Mouse (Mus musculus) left cerebral cortex, adult 11 months (tissue): ENCODE data around the gene Lmbr1l.
A peak's percentile ranks its signal among the peaks of the same experiment; 100 is the strongest.
"Not testable (repeated sequence)": the region's sequence is repeated elsewhere in the genome, so short reads cannot be mapped to it uniquely, and the experiment has no call there.

ENCODE experiments used
- DNase-seq: peaks from one replicate; pipeline ENCODE4 v3.0.0; 2022; ENCODE audit warnings: low spot score

Gene Lmbr1l

DNA sequence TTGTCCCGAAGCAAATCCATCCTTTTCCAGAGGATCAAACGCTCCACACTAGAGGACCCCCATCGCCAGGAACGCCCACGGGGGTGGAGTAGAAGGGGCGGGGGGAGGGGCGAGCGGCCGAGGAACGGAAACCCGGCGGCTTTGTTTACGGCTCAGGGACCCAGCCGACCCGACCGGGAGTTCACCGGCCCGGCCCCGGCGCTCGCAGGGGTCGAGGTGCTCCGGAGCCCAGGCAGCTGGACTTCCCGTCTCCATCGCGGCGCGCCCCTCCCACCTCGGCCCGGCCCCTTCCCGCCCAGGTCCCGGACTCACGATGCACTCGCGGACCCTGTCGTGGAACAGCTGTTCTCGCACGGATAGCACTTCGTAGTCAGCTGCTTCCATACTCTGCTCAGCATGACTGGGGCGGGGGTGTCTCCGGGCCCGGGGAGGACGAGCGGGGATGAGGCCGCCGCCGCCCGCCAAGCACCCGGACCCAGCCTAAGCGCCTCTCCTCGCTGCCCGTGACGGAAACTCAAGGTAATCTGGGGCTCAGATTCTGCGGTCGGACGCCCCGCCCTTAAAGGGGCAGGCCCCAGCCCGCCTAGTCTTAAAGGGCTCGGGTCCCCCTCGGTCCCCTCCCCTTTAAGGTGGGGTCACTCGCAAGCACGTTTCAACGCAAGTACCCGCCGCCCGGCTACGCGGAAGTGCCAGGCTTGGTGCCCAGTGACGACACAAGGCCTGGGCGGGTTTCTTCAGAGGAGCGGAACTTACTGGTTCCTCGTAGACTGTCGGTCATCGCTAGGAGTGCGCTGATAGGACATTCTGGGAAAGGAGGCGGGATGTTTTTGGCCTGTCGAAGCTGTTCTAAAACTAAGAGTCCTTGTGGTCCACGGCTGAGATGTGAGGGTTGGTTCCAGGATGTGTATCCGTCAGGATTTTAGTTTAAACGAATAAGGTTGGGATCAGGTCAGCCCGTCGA lies at the start of gene Lmbr1l:
Lmbr1l (minus strand) TSS at position 694 of the 961 bp plus-strand sequence.
- DNase-seq = peak; percentile 98

DNA sequence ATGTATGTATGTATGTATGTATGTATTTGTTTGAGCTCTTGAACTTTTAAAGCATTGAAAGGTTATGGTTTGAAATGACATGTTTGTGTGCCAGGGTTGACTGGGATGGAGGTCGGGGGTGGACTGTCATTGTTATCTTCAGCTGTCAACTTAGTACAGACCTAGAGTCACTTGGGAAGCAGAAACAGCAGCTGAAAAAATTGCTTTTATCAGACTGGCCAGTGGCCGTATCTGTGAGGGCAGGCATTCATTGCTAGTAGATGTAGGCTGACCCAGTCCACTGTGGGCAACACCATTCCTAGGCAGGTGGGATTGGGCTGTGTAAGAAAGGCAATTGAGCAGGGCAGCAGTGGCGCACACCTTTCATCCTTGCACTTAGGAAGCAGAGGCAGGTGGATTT lies 41.5 kb upstream of the Lmbr1l start:
- no peak for DNase-seq

DNA sequence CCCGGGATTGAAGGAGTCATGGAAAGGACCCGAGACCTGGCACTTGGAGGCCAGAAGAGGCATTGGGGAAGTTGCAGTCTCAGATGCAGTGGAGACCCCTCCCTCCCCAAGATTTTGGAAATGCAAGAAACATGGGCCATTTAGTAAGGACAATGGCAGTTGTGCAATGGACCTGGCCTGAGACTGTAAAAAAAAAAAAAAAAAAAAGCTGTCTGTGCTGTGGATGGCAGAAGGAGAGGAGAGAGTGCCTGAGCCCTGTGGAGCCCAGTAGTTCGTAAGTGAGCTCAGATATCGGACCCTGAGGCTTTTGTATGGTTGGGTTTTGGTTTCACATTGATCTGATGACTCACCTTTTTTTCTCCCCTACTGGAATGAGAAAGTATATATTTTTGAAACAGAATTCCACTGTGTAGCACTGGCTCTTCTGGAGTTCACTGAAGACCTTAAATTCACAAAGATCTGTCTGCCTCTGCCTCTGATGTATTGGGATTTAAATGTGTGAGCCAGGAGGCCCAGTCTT lies 40.9 kb upstream of the Lmbr1l start:
- no peak for DNase-seq

DNA sequence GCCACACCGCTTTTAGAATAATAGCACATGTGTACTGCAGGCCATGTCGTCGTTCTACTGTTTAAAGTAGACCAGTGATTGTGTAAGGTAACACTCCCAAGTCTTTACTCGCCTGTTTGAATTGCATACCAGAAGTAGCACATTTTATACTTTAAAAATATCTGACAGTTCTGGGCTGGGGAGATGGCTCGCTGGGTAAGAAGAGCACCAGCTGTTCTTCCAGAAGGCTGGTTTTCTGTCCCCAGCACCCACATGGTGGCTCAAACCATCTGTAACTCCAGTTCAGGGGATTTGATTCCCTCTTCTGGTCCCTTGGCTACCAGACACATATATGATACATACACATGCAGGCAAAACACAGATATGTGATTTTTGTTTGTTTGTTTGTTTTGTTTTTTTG lies 39.4 kb upstream of the Lmbr1l start:
- no peak for DNase-seq

DNA sequence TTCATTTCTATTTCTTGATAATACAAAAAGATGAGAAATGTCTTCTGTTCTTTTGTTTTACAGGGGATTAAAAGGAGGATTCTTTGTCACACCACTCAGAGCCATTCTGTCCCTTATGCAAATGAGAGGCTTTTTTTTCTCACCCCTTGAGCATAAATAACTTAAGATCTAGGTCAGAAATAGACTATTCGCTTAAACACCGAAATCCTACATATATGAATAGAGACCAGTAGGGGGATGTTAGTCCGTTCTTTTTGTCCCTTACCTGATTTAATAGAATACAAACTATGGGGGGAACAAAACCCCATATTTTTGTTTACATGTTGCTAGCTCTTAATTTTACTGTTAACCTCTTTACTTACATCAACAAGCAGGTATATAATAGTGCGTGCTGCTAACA lies 38.0 kb upstream of the Lmbr1l start:
- DNase-seq = no peak

DNA sequence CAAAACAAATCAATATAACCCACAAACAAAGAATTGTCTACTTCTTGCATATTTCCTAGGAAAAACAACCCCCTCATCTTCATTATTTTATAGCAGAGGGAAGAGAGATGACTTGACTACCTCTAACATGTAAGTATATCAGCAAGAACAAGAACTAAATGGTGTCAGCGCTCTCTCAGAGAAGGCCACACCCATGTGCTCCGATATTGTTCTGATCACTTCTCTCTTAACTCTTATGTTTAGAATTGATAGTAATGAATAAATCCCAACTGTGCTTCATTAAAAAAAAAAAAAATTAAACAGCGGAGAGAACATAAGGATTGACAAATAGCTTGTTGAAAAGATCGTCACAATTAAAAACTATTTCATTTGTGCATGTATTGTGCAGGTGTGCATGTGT lies 37.3 kb upstream of the Lmbr1l start:
- no peak for DNase-seq

DNA sequence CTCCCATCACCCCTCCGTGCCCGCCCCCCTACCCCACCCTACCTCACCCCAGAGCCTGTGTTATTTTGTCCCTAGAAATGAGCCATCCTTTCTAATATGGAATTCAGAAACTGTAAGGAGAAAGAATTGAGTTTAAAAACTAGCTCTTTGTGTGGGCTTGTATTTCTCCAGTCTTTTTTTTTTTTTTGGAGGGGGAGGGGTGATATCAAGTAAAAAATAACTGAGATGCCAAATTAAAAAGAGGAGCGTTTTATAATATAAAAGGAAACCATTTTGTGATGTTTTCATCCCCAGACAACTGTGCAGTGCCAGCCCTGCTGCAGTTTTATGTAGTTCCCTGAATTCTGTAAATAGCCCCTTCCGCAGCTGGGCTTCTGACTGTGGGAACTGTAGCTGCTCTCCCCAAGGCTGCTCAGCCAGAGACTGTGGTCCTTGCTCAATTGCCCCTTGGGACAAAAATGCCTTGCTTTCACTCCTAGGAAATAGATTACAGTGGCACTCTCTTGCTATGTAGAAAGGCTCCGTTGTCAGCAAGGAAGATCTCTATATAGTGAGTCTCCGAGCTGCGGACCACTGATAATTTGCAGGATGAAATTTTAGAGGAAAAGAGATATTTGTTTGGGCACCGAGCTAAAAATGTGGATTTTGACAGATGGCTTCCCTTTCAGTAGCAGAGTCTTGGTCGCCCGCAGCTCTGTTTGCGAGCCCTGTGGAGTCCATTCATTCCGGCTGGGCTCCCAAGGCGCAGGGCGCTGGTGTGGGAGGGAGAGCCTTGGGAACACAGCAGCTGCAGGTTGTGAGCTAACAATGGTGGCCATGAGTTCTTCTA lies 36.6 kb upstream of the Lmbr1l start:
- DNase-seq = no peak

DNA sequence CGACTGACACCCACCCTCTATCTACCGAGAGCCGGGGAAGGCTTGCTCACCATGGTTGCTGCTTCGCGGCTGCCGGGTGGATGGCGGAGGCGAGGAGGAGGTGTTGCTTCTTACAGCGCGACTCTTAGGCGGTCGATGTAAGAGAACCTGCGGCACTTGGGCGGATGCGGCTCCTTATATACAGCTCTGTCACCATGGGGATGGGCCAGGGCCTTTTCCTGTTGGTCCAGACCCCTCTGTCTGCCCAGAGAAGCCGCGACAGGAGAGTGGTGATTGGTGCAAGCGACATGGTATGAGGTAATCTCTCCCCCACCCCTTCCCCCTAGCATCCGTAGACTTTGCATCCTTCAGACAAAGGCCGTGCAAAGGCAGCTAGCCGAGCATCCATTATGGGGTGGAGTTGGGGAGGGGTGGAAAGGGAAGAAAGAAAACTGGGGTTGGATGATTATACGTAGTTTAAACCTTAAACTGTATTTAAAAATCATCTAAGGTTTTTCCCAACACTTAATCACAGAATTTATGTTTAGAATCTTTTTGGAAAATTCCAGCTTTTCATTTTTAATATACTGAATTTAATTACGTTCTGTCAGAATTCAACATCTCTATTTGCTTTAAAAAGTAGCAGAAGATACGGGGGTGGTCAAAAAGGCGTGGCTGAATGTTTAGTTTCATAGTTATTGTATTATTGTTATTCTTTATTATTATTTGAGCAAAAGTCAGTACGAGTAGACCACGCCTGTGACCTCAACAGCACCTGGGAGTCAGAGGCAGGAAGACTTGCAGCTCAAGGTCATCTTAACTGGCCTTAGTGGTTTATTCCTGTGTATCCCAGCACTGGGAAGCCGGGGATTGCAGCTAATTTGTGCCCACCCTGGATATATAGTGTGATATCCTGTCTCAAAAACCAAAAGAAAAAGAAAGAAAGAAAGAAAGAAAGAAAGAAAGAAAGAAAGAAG lies 35.6 kb upstream of the Lmbr1l start, which contains the start of the genes Gm49450 and Tuba1a:
Gm49450 (minus strand) TSS at position 151 of the 956 bp plus-strand sequence.
Tuba1a (minus strand) TSS at position 303 of the 956 bp plus-strand sequence.
- peak; percentile 95 for DNase-seq

DNA sequence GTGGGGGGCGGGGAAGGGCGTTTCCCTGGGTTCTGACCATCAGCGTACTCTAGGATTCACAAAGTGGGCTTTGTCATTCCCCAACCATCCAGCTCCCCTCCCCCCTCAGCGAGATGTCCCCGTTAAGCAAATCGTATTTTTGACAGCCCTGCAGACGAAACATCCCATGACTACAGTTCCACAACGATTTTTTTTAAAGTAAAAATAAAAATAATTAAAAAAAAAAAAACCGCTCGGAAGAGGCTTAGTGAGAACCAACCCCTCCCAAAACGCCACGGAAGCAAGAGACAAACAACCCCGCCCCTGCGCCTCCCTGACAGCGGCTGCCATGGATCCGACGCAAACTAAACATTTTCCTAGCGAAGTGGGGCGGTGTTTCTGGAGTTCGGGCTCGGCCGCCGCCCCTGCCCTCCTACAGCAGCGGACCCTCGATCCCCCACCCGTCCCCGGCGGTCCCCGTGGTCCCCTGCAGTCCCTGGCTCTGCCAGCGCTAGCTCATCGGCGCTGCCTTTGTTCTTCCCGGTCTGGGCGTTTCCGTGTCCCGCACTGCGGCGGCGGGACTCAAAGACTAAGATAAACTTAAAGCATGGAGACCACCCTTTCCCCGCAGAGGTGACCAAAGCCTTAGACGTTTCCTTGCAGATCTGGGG lies 34.8 kb upstream of the Lmbr1l start:
- DNase-seq = no peak

DNA sequence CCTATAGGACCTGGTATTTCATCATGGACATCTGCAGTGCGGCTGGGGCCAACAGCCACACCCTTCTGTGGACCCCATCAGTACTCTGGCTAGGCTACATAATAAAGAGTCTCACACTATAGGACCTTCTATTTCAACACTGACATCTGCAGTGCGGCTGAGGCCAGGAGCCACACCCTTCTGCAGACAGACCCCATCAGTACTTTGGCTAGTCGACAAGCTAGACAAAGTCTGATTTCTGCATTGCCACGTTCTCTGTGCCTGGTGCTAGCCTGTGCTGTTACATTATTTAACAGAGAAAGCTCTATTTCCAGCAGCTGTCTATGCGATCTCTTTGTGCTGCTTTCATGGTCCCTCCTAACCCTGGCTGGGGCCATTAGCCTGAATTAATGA lies 34.0 kb upstream of the Lmbr1l start:
- DNase-seq = no peak

DNA sequence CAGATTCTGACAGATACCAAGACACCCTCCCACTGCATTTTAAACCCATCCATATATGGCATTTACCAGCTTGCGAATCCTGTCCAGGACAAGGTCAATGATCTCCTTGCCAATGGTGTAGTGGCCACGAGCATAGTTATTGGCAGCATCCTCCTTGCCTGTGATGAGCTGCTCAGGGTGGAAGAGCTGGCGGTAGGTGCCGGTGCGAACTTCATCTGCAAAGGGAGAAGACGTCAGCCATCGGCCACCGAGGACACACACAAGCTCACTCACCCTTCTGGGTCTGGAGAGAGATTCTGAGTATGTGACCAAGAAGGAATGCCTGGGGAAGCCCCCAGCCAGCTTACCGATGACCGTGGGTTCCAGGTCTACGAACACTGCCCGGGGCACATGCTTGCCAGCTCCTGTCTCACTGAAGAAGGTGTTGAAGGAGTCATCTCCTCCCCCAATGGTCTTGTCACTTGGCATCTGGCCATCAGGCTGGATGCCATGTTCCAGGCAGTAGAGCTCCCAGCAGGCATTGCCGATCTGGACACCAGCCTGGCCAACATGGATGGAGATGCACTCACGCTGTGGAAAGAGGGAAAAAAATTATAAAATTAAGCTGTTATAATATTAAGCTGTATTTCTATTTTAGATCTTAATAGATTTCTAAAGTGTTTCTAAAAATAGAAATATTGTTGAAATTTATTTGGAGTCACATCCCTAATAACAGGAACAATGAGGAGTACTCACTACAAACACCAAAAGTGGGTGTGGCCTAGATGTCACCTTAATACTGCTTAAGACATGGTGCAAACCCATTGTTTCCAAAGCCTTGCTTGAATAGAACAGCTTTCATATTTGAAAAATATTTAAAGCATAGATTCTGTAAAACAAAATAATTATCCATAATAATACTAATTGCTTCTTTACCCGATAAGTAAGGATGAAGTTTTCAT lies 33.4 kb upstream of the Lmbr1l start:
- DNase-seq = not testable (repeated sequence)

DNA sequence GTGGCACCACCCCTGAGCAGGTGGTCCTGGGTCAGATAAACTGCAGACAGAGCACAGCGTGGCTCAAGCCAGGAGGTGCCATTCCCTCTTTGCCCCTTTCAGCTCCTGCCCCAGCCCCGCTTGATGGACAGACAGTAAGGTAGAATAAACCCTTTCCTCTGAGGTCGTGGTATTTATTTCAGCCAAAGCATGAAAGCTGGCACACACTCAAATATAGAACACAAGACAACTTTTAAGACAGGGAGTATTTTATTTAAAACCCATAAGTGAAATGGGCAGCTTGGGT lies 31.5 kb upstream of the Lmbr1l start:
- DNase-seq = no peak

DNA sequence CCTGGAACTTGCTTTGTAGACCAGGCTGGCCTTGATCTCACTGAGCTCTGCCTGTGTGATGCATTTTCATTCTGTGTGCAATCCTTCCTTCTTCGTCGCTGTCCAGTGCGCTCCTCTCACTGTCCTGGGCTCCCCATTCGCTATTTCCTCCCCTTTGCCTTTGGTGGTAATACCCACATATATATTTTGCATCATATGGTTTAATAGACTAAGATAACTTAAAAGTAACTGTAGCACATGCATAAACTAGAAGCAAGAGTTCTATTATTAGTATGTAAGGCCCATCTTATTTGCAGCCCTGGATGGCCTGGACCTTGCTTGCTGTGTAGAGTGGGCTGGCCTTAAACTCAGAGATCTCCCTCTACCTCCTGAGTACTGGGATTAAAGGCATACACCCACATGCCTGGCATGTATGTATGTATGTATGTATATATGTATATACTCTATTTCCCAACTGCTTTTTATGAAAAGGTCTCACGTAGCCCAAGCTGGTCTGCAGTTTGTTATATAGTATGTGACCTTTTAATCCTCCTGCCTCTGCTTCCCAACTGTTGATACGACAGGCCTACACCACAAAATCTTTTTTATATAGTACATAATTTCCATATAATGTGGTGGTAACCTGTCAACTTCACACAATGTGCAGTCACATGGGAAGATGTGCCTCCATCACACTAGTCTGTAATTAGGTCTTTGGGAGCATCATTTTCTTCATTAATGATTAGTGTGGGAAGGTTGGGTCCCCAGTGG lies 31.0 kb upstream of the Lmbr1l start:
- no peak for DNase-seq

DNA sequence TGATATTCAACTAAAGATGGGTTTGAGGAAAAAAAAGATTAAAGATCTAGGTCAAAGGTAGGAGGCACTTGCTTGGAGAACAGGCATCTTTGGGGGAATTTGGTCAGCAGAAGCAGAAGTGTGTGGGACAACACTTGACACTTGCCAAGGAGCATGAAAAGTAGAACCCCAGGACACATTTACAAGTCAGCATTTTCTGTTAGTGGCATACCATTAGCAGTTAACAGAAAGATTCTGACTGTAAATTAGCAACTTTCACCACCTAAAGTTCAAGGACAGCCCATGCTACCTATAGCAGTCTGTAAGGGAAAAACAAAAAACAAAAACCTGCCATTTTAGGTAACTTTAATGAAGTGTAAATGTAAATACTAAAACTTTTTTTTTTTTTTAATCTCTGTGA lies 30.4 kb upstream of the Lmbr1l start:
- DNase-seq = no peak

DNA sequence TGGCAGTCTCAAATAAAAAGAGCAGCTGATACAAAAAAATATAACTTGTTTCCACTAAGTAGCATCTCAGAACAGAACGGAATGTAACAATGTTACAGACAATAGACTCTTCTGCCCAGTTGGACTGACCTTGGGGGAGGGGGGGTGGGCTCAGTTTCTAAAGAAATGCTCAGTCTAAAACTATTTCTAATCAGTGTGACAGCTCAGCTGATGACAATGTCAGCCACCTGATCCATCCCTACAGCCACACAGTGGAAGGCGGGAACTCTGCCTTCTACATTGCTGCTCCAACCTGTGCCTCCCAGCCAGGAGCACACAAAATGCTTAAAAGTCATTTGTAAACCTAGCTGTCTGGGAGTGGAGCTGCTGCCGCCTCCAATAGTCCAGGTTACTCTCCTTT lies 29.9 kb upstream of the Lmbr1l start:
- DNase-seq = no peak

DNA sequence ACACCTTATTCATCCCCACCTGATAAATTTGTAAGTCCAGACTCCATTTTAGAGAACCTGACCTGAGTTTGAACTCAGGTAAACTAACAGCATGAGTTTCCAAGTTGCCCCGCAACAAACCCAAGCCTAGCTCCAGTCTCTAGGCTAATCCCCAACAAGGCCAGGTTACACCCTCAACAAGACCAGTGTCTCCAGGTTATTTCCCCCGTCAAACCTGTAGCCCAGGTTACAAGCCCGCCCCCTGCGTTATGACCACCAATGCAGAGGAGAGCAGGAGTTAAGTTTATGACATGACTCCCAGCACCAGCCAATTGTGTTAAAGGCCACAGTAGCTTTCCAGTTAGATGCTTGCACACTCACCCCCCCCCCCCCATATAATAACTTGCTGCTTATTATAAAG lies 25.1 kb upstream of the Lmbr1l start:
- DNase-seq = no peak

DNA sequence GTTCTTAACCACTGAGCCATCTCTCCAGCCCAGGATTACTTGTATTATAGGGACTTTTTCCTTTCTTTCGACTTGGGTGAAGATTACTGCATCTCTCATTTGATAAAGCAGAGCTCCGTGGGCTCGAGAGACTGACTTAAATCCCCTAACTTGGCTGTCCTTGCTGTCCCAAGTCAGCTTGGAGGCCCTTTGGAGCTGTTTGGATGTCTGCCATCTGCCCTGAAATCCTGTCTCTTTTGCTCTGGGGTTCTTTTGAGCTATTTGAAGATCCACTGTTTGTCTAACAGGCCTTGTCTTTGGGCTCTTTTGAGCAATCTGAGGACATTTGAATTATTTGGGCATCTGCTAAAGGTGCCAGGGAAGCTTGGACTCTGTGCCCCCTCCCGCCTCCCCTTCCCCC lies 24.1 kb upstream of the Lmbr1l start:
- no peak for DNase-seq

DNA sequence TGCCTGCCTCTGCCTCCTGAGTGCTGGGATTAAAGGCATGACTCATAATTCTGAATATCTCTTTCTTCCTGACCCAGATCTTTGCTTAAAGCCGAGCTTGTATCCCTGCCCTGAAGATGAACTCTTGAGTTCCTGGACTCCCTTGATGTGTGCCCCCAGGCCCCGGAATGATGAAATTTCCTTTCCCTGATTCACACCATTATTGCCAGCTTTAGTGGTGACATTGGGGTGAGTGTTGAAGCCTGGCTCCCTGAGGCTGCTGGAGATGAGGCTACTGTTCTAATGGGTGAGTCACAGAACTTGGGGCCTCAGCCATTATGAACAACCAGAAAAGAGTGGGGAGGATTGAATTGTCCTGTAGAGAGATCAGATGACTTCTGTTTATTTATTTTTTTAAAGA lies 23.5 kb upstream of the Lmbr1l start:
- no peak for DNase-seq

DNA sequence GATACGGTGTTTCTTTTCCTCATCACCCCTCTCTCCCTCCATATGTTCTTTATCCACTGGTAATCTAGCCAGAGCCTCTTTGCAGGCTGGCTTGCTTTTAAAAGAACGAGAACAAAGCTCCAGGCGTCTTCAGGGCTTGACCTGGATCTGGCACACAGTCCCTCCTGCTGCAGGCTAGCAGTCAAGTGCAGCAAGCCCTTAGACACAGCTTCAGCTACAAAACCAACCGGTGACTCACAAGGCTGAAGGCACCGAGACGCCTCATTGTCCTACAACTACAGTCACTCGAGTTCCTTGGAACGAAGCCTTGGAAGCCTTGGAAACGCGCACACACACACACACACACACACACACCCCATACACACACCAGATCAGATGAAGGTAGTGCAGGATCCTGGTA lies 22.8 kb upstream of the Lmbr1l start:
- no peak for DNase-seq
